Mouse (Mus musculus) left cerebral cortex, adult 8-10 months (tissue): ENCODE measurements around the gene Ilf3. TPM values are rescaled to one million over a fixed set of nuclear protein-coding genes. Genes with fewer than 3 reads are reported as not detected.
A peak's percentile ranks its signal among the peaks of the same experiment; 100 is the strongest.
"Not testable (repeated sequence)": the region's sequence is repeated elsewhere in the genome, so short reads cannot be mapped to it uniquely, and the experiment has no call there.

Source experiments
- DNase-seq, 2 experiments: peaks; one replicate each; pipeline ENCODE4 v3.0.0; 2022; ENCODE audit warnings: low spot score in 2 of 2
- total RNA-seq, 4 experiments: library from RNA; stranded (reverse); gene quantifications; 2 replicates each; pipeline ENCODE4 v1.2.4; 2022

The Ilf3 gene
- total RNA-seq, result 10 to 100 TPM; 90.2 to 93.1 (median 91.0) TPM

GRCm38 (mm10) chr9:21367357-21368111, at the start of gene Ilf3:
Ilf3 (plus strand) TSS chr9:21367871.
- DNase-seq, result peak; percentile 99 to 100

- DNase-seq, result no peak
These were observed 48.9 kb upstream of the Ilf3 start for GRCm38 (mm10) chr9:21318792-21319191.

DNA sequence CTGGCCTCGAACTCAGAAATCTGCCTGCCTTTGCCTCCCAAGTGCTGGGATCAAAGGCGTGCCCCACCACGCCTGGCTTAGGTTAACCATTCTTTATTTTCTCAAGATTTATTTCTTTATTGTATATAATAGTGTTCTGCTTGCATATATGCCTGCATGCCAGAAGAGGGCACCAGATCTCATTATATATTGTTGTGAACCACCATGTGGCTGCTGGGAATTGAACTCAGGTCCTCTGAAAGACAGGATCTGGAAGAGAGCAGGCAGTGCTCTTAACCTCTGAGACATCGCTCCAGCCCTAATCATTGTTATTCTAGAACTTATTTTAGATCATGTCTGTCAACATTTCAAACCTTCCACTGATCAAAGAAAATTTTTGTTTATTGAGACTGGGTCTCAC, 48.2 kb upstream of the Ilf3 start:
- no peak for DNase-seq

- DNase-seq, result no peak
These were observed 47.4 kb upstream of the Ilf3 start for GRCm38 (mm10) chr9:21320280-21320618.

DNA sequence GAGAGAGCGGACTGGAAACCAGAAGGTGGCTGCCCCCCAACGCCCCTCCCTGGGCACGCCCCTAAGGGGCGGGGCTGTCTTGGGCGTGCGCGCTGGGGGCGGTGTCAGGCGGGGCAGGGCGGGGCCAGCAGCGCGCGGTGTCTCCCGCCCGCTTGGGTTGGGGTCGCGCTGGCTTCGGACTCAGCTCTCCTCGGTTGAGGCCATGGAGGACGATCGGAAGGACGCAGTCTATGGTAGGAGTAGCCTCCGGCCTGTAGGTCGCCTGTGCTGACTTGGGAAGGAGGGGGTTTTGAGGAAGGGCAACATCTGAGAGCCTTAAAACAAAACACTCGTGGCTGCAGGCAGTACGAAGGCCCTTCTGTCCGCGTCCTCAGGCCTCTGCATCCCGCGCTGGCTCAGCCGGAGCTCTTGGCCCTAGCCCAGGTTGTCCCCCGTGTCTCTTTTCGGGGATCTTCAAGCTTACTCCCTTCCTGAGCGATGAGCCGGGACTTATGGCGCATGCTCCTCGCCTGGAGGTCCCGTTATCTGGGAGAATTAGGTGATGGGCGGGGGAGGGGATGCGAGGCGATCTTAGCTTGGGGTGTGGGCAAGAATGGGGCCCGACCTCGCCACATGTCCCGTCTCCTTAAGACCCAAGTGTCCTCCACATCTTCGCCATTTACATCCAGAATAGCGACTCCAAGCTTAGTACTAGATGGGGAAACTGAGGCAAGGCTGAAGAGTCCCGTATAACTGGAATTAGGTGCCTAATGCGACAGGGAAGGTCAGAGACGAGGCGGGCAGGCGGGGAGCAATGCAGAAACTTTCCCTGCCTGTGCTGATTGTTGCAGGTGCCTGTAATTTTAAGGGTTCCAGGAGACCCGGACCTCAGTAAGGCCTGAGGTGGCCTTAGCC, 46.8 kb upstream of the Ilf3 start, which contains the start of gene Slc44a2:
TSS of gene Slc44a2 (plus strand) at position 80 of the 894 bp plus-strand sequence.
- peak; percentile 49 to 61 for DNase-seq

GRCm38 (mm10) chr9:21321513-21321835, 46.2 kb upstream of the Ilf3 start:
- DNase-seq, result no peak

DNA sequence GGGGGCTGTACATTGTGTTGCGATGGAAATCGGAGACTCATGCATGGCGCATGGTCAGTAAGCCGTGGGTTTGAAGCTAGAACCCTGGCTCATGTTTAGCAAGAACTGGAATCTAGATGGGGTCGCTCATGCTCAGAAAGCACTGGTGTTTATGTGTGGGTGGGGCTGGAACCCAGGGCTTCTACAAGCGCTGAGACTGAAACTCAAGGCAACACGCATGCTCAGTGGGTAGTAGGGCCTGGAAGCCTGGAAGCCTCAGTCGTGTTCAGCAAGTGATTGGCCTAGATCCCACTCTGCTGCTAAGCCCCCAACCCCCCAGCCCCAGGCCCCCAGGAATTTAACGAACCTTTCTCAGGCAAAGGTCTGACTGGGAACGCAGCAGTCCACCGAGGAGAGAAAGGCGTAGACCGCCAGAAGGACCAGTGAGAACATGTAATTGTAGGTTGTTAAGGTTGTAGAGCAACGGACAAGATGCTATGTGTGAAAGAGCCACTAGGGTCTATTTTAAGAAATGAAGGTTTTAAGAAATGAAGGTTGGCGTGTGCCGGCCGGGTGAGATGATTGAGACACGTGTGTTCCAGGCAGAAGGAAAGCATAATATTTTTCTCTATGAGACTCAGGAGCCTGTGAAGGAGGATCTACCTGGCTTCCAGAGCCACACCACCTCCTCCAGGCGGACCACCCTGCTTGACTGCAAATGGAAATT, 45.3 kb upstream of the Ilf3 start:
- no peak for DNase-seq

DNA sequence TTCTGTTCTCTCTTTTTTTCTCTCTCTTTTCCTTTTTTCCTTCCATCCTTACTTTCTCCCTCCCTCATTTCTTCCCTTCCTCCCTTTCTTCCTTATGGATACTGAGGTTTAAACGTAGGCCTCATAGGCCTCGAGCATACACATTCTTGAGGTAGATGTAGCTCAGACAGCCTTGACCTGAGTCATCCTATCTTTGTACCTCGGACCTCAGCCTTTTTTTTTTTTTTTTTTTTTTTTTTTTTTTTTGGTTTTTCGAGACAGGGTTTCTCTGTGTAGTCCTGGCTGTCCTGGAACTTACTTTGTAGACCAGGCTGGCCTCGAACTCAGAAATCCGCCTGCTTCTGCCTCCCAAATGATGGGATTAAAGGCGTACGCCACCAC, 44.8 kb upstream of the Ilf3 start:
- DNase-seq, result not testable (repeated sequence)

DNA sequence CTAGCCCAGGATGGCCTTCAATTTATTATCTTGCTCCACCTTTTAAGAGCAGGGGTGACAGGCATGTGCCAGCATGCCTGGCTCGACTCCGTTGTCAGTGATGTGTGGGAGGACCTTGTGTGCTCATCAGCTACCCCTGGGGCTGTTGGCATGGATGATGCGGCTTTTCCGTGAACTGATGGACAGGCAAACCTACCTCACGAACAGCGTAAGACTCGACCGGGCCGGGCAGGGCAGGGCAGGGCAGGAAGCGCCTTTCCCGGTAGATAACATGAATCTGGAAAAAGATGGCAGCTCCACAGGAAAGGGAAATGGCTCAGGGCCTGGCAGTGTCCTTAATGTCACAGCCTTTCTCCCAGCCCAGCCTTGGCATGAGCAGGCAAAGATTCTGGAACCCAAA, 43.4 kb upstream of the Ilf3 start:
- DNase-seq, result no peak

DNA sequence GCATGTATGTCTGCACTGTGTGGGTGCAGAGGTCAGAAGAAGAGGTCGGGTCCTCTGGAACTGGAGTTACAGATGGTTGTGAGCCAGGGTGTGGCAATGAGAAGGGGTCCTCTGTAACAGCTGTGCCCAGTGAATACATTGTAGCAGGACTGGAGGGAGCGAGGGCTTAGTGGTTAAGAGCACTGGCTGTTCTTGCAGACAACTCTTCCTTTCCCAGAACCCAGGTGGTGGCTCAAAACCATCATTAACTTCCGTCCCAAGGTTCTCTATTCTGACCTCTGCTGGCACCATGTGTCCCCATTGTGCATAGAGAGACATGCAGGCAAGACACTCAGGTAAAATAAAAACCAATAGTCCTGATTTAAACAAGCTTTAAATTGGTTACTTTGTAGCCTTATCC, 40.1 kb upstream of the Ilf3 start:
- no peak for DNase-seq

DNA sequence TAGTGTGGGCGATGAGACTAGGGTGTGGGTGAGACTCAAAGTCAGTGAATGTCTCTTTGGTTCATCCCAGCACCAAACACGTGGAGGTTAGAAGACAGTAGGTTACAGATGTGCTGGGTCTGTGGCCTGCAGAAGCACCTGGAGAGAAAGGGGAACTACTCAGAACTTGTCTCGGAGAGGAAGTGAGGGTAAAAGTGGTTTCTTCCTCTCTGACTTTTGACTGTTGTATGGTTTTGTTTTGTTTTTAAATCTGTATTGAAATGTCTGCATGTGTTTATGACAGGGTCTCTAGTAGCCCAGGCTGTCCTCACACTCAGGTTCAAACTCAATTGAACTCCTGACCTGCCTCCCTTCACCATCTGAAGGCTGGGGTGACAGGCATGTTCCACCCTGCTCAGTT, 39.6 kb upstream of the Ilf3 start:
- DNase-seq, result no peak

DNA sequence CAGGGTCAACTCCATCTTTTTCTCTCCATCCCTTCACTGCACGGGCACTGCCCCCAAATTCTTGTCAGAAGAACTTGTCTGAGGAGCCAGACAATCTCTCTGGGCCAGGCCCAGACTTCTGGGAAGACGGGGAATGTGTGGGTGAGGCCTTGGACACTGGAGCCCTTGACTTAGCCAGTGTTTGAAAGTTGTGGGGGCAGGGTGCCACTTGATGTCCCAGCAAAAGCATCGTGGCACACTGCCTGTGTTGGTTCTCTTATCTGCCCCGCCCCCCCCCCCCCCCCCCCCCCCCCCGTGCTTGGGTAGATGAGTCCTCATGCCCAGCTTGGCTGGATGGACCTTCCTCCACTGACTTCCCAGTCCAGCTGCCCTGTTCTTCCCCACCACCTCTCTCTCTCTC, 38.6 kb upstream of the Ilf3 start:
- no peak for DNase-seq

DNA sequence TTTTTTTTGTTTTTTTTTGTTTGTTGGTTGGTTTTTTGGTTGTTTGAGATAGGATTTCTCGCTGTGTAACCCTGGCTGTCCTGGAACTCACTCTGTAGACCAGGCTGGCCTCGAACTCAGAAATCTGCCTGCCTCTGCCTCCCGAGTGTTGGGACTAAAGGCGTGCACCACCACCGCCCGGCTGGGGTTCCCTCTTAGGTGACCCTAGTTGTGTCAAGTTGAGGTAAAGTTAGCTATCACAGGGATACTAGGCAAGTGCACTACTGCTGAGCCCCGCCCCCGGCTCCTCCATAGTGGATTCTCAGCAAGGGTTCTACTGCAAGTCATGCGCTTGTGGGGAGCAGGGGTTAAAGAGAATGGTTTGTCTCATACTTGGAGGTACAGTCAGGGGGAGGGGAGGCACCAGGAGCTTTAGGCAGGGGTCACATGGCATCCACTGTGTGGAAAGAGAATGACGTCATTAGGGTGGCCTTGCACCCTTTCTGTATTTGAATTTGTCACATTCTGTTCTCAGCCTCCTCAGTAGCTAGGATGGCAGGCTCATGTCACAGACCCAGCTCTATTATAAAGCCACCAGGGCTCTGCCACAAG, 37.9 kb upstream of the Ilf3 start:
- no peak for DNase-seq

GRCm38 (mm10) chr9:21331365-21332140, 36.1 kb upstream of the Ilf3 start:
- DNase-seq, result no peak

DNA sequence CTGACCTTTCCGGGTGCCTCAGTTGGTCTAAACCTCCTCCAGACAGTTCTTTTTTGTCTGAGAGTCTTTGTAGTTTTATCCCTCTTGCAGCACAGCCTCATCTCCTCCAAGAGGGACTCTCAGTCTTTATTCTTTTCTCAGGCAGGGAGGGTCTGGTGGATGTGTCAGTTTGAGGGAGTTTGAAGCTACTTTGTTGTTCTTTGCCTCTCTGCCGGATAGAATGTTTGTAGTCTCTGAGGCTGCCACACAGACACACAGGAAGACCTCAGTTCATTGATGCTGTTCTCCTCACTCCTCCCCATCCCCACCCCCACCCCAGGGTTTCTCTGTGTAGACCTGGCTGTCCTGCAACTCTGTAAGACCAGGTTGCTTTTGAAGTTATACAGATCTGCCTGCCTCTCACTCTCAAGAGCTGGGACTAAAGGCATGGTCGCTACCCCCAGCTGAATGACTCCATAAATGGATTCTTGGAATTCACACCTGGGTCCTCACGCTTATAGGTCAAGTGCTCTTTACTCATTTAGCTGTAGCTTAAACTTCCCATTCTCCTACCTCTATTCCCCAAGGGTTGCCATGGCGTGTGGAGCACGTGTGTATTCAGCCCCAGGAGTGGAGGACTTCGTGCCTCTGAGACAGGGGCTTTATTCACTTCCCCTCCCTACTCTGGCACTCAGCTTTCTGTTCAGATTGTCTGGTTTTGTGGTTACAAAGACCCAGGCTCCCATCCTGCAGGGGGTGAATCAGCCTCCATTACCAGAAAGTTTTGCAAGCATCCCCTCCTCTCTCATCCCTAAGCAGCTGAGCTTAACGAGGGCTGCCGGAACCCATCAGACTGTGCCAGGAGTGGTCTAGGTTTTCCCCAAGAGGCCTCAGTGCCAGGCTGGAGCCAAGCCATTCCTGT, 35.3 kb upstream of the Ilf3 start:
- no peak for DNase-seq

GRCm38 (mm10) chr9:21333523-21333922, 34.1 kb upstream of the Ilf3 start:
- DNase-seq, result no peak

- no peak for DNase-seq
These were observed 32.9 kb upstream of the Ilf3 start for GRCm38 (mm10) chr9:21334747-21335146.

GRCm38 (mm10) chr9:21335391-21335790, 32.3 kb upstream of the Ilf3 start:
- DNase-seq, result no peak

- DNase-seq, result no peak
These were observed 31.2 kb upstream of the Ilf3 start for GRCm38 (mm10) chr9:21336491-21336890.

DNA sequence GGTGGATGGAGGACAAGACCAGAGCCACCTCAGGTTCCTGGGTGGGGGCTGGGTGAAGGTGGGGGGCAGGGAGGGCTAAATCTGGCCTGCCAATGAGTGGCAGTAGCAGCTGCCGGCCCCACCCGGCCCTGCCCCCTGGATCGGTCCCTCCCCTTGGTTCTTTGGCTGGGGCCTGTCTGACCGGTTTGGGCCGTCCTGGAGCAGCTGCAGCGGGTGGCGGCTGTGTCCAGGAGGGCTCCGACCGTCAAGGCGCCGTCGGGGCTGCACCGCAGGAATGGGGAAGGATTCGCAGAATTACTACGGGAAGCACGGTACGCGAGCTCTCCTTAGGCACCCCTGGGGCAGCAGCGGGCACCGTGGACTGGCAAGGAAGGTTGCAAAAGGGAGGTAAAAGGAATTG, 30.0 kb upstream of the Ilf3 start:
- DNase-seq, result no peak
